Mouse (Mus musculus) erythroblast, embryonic 14.5 days (primary cell): ENCODE results near the gene Fscn3. TPM values are rescaled to one million over a fixed set of nuclear protein-coding genes. Genes with fewer than 3 reads are reported as not detected.

ENCODE experiments used
- H3K27me3 ChIP-seq: 2 replicates; pipeline ENCODE4 v1.6.1; 2012; ENCODE audit warnings: inconsistent platforms; ENCODE audit not compliant: control insufficient read depth
- H3K36me3 ChIP-seq: 2 replicates; pipeline ENCODE4 v1.6.1; 2012; ENCODE audit warnings: mild to moderate bottlenecking, inconsistent platforms; ENCODE audit not compliant: control insufficient read depth
- H3K4me1 ChIP-seq: 2 replicates; pipeline ENCODE4 v1.6.1; 2012; ENCODE audit warnings: inconsistent platforms; ENCODE audit not compliant: control insufficient read depth
- H3K4me3 ChIP-seq: replicated peaks from 2 replicates; pipeline ENCODE3; 2012; ENCODE audit warnings: moderate library complexity, mild to moderate bottlenecking, inconsistent platforms
- H3K9me3 ChIP-seq: 2 replicates; pipeline ENCODE4 v1.6.1; 2012; ENCODE audit warnings: low read length, inconsistent platforms, mixed read lengths; ENCODE audit not compliant: control insufficient read depth
- GATA1 ChIP-seq: IDR thresholded peaks from 2 replicates; pipeline ENCODE4 v1.6.1; 2012; ENCODE audit warnings: low read length, inconsistent platforms, mixed read lengths
- TAL1 ChIP-seq: IDR thresholded peaks from 3 replicates; pipeline ENCODE4 v1.6.1; 2012; ENCODE audit warnings: low read length, inconsistent platforms, mixed read lengths
- polyA plus RNA-seq: library from polyadenylated mRNA; stranded (reverse); fragments of >175 nt; gene quantifications from 2 replicates; pipeline ENCODE4 v1.2.3, GENCODE M21; 2012

The Fscn3 gene
- polyA plus RNA-seq, 1 experiment: not detected

- H3K4me1 ChIP-seq: peaks cover 72% of the 10 kb centered on the region
- H3K36me3 ChIP-seq: peaks cover 69% of the 10 kb centered on the region
These were observed 4.8 kb upstream of the Fscn3 start for GRCm38 (mm10) chr6:28422651-28423290.

DNA sequence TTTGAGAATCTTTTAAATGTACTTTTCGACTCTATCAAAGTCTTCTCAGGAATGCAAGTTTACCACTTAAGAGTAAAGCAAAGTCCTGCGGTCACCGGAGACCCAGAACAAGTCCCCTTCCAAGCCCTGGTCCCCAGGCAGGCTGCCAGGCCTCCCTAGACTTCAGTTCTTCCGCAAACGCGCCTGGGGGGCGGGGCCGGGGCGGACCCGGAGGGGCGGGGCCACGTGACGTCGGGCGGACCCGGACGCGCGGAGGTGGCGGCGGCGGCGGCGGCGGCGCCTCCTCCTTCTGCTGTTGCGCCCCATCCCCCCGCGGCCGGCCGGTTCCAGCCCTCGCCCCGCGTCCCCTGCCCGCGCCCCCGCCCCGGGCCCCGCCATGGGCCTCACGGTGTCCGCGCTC lies 4.3 kb upstream of the Fscn3 start, which contains the start of gene Arf5:
Gene Arf5, plus strand, starts transcription at position 248 of the 400 bp plus-strand sequence.
- no peak for TF ChIP-seq TAL1
- no peak for TF ChIP-seq GATA1
- Histone ChIP-seq H3K4me3 (peak within 1 kb of the TSS; percentile 79), H3K27me3 (no peaks in the 10 kb centered on the region), H3K36me3 (peaks cover 69% of the 10 kb centered on the region), H3K9me3 (no peaks in the 10 kb centered on the region), H3K4me1 (peaks cover 73% of the 10 kb centered on the region)

More at GRCm38 (mm10) chr6:28422651-28423290, 4.8 kb upstream of the Fscn3 start:
- Histone ChIP-seq H3K27me3 (no peaks in the 10 kb centered on the region), H3K4me3 (peak overlapping the region; percentile 79), H3K9me3 (no peaks in the 10 kb centered on the region)
- no peak for TF ChIP-seq GATA1

DNA sequence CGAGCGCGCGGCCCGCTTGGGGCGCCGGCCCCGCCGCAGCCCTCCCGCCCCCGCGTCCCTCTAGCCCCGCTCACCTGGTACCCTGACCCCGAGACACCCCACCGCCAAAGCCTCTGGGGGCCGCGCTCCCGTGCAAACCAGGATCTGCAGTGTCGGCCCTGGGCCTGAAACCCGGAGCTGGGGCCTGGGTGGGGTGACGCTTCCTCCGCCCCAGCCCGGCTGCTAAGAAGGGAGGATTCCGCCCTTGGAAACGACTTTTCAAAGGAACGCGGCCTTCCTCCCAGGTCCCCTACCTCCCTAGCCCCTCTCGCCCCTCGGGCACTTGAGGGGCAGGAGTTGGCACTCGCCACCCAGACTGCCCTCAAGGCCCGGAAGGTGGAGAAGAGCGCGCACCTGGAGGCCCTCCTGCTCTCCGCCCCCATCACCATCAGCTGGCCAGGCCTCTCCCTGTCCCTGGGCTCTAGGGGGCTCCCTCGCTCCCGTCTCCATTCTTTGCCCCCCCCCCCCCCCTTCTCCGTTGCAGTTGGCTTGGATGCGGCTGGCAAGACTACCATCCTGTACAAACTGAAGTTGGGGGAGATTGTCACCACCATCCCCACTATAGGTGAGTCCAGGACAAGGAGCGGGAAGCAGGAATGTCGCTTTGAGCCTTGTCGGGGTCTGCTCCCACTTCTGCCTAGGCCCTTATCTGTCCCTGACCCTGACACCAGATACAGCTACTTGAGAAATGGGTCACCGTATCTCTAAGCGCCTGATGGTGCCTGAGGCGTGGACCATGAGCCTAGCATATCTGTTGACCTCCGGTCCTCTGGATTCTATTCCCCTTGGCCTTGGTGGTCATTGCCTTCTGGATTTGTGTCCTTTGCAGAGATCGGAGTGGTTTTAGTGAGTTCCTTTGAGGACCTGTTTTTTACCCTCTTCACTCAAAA lies 3.6 kb upstream of the Fscn3 start:
- no peaks in the 10 kb centered on the region for H3K27me3 ChIP-seq
- H3K36me3 ChIP-seq: peaks cover 65% of the 10 kb centered on the region
- TF ChIP-seq TAL1 (peak; percentile 89), GATA1 (peak; percentile 96)
- peaks cover 71% of the 10 kb centered on the region for H3K4me1 ChIP-seq
- no peaks in the 10 kb centered on the region for H3K9me3 ChIP-seq
- peak overlapping the region; percentile 79 for H3K4me3 ChIP-seq

- H3K36me3 ChIP-seq: peaks cover 59% of the 10 kb centered on the region
These were observed 2.6 kb upstream of the Fscn3 start for GRCm38 (mm10) chr6:28425019-28425418.

GRCm38 (mm10) chr6:28428290-28428689 lies 701 bp downstream of the Fscn3 start, which contains the start of gene Gcc1:
Gcc1 (minus strand) TSS chr6:28428390.
- H3K9me3 ChIP-seq: no peaks in the 10 kb centered on the region
- H3K4me3 ChIP-seq: no peak within 1 kb of the TSS
- no peaks in the 10 kb centered on the region for H3K27me3 ChIP-seq
- peaks cover 54% of the 10 kb centered on the region for H3K36me3 ChIP-seq
- H3K4me1 ChIP-seq: peaks cover 57% of the 10 kb centered on the region
- TF ChIP-seq TAL1: no peak
- TF ChIP-seq GATA1: no peak

More at GRCm38 (mm10) chr6:28425019-28425418, 2.6 kb upstream of the Fscn3 start:
- peaks cover 66% of the 10 kb centered on the region for H3K4me1 ChIP-seq
- TF ChIP-seq GATA1: no peak
- TF ChIP-seq TAL1: no peak
- peak overlapping the region; percentile 79 for H3K4me3 ChIP-seq
- H3K27me3 ChIP-seq: no peaks in the 10 kb centered on the region
- no peaks in the 10 kb centered on the region for H3K9me3 ChIP-seq

DNA sequence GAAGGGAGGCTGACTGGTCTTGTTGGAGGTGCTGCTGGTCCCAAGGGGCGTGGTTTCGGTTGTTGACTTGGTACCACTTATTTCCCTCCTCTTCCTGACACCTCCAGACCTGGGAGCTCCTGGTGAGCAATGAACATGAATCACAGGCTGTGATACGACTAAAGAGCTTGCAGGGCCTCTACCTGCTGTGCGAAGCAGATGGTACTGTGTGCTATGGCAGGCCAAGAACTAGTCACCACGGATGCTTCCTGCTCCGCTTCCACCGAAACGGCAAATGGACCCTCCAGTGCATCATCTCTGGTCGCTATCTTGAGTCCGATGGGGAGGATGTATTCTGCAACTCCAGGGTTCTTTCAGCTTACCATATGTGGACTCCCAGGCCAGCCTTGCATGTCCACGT lies 2.3 kb downstream of the Fscn3 start:
- TF ChIP-seq GATA1 (no peak), TAL1 (no peak)

DNA sequence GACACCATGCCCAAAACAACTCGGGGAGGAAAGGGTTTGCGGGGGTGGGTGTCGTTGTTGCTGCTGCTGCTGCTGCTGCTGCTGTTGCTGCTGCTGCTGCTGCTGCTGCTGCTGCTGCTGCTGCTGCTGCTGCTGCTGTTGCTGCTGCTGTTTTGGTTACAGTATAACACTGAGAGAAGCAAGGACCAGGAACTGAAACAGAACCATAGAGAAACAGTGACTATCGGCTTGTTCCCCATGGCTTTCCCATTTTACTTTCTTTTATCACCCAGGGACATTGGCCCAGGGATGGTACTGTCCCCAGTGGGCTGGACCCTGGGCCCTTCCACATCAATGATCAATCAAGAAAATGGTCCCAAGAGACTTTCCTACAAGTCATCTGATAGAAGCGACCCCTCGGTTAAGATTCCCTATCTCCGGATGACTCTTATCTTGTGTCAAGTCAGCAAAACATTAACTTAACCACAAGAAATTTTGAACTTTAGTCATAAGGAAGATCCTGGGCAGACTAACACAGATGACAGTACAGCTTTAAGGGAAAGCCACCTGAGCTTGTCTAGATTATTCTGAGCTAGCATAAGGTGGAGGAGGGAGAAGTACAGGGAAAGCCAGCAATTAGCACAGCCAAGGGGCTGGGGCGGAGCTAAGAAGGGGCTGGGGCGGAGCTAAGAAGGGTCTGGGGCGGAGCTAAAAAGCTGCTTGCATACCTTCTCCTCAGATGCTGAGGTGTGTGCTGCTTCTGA lies 3.4 kb downstream of the Fscn3 start:
- peaks cover 11% of the 10 kb centered on the region for H3K27me3 ChIP-seq
- peaks cover 43% of the 10 kb centered on the region for H3K4me1 ChIP-seq
- H3K4me3 ChIP-seq: peak overlapping the region; percentile 50
- peaks cover 35% of the 10 kb centered on the region for H3K36me3 ChIP-seq
- no peaks in the 10 kb centered on the region for H3K9me3 ChIP-seq
- TF ChIP-seq GATA1: no peak
- no peak for TF ChIP-seq TAL1

More for the DNA sequence above, 2.3 kb downstream of the Fscn3 start:
- Histone ChIP-seq H3K27me3 (peaks cover 6% of the 10 kb centered on the region; the same call in 1 of the 2 replicates), H3K9me3 (no peaks in the 10 kb centered on the region), H3K36me3 (peaks cover 46% of the 10 kb centered on the region), H3K4me3 (no peak overlapping the region), H3K4me1 (peaks cover 53% of the 10 kb centered on the region)

- no peaks in the 10 kb centered on the region for H3K9me3 ChIP-seq
- peaks cover 12% of the 10 kb centered on the region for H3K27me3 ChIP-seq
- H3K4me3 ChIP-seq: peak overlapping the region; percentile 50
- H3K36me3 ChIP-seq: peaks cover 30% of the 10 kb centered on the region
- no peak for TF ChIP-seq GATA1
- TF ChIP-seq TAL1: no peak
- H3K4me1 ChIP-seq: peaks cover 38% of the 10 kb centered on the region
These were observed 3.9 kb downstream of the Fscn3 start for GRCm38 (mm10) chr6:28431538-28431855.
